Mouse (Mus musculus) thymus, postnatal 10 days (tissue): ENCODE data around the gene Mylip.

Experiments used
- DNase-seq, 2 experiments: peaks; one replicate each; pipeline ENCODE4 v3.0.0; 2021; ENCODE audit warnings: low spot score in 2 of 2

The Mylip gene

DNA sequence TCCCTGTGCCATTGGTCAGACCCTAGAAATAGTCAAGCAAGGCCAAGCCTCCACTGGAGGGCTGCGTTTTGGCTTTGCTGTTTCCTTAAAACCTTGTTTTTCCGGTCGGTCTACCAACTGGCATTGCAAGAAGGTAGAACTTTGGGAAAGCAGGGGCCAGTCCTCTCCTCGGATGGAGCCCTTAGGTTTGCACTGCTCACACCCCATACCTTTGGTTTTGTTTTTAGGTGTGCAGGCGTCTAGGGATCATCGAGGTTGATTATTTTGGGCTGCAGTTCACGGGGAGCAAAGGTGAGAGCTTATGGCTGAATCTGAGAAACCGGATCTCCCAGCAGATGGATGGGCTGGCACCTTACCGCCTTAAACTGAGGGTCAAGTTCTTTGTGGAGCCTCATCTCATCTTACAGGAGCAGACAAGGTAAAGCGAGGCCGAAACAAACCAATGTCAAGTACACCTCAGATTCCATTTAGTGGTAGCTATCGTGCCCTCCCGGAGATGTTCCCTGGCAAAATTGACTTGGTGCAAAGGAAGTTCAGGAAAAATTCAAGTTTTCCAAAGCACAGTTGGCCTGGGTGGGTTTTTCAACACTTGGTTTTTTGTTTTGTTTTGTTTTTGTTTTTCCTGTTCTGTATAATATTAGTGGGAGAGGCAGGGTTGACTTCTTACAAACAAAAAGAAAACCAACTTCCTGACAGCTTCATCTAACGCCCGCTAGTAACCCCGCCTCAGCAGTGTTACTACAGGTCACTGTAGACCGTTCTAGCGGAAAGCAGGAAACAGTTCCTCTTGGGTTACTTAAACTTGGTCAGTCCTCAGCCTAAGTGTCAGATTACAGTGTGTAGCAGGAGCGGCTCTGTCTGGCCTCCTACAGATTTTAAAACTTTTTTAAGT lies 1.7 kb downstream of the Mylip start:
- peak; percentile 51 to 63 for DNase-seq

DNA sequence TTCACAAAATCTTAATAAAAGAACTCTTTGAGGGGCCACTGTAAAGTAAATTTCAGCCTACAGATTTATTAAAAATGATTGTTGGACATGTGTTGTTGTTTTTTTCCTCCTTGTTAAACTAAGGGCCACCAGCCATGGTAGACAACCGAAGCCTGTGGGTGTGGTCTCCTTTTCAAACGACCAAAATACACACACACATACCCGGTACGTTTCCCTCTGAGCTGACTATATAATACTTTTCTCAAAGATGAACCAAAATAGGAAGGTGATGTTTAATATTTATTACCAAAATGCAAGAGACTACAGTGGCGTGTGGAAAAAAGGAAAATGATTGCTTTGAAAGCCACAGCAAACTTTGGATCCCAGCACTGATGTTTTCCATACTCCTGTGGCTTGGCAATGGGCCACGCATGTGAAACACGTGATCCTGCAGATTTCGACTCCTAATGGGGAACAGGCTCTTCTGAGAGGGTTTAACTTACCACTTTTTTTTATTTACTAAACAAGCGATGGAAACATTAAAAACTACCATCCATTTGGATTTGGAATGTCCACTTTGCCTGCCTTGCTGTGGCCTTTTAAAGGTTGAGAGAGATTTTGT lies 2.4 kb downstream of the Mylip start:
- no peak for DNase-seq

DNA sequence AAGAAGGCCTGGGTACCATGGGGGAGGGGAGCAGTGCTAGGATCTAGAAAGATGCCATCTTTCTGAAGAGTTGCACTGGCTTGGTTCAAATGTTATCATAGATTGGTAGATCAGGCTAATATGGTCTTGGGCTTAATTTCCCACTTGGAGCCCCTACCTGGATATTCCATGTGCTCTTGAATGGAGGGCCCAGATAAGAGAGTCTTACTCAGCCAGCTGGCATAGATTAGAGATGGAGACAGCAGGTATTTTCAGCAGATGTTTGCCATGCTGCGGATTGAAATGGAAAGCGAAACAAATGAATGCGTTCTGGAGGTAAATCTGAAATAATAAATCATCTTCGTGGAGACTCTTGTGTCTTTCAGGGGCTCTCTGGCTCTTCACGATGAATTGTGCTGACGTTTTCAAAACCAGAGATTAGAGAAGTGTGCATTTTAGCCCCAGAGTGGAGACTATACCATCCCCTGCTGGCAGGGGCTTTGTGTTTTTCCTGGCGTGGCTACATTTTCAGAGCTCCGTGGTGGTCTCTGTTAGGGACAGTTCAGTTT lies 4.8 kb downstream of the Mylip start:
- no peak for DNase-seq

DNA sequence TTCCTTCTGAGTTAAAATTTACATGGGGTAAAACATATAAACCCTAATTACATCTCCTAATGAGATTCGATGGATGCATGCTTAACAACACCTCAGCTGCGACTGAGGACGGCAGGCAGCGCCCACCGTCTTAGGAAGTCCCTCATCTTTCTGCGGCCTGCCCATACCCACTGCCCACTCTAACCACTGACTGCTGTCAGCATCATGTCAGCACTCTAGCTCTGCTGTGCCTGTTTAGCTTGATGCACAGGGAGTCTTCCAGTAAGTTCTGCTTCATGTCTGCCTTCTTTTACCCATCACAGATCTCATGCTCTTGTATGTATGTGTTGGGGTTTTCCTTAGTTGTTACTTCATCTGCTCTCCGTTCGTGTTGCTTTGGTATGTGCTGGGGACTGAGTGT lies 7.2 kb downstream of the Mylip start:
- DNase-seq, result no peak

DNA sequence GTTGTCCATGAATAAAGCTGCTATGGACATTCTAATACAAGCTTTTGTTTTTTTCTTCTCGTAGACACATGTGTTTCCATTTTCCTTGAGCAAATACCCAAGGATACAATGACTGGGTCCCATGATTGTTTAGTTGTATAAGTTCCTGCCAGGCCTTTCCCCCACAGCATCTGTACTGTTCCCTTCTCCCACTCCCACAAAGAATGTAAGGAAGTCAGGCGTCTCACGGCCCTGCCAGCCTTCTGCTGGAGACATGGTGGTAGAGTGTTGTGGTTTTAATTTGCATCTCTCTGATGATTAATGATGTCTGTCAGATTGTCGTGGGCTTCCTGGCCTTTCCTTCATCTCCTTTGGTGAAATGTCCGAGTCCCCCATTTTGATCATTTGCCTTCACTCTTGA lies 7.7 kb downstream of the Mylip start:
- no peak for DNase-seq

DNA sequence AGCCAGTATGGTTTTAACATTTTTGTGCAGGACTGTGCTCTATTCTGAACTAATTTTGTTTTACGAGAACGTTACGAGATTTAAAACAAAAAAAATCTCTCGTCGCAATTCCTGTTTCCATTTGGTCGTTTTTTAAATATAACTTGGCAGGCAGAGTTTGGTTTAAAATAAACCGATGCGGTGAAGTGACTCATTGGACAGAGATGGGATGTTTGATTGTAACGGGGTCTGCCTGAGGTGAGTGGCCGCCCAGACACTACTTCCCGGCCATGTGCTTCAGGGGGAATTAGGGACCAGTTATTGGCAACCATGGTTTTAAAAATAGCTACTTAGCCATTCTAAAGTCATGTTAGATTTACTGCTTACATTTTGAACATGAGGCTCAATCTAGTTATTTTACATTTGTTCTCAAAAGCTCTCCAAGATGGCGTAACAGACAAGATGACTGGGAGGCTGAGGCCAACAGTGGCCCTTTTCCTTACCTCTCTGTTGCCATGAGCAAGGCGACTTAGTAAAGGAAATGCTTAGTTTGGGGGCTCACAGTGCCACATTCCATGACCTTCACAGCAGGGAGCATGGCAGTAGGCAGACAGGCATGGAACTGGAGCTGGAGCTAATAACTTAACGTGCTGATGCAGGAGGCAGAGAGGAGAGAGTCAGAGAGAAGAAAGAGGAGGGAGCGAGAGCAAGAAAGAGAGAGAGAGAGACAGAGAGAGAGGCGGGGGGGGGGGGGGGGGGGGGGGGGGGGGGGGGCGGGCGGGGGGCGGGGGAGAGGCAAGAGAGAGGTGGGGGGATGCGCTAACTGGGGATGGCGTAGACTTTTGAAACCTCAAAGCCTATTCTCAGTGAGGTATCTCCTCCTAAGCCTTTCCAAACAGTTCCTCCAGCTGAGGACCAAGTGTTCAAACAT lies 8.6 kb downstream of the Mylip start:
- DNase-seq, result no peak

DNA sequence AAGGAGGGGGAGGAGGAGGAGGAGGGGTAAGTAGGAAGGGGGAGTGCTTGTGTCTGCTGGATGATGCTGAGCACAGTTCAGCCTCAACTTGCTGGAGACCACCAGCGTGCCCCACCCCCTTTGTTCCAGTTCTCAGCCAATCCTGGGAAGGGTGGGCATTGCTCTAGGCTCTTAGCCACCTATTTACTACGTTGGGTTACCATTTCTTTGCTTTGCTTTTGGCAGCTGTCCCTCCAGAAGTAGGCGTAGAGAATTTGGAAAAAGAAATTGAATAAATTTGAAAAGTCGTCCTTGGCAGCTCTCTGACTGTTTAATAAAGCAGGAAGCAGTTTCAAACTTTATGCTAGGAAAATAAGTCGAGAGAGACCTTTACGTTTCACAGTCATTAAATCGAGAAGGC lies 11.2 kb downstream of the Mylip start:
- DNase-seq, result no peak

DNA sequence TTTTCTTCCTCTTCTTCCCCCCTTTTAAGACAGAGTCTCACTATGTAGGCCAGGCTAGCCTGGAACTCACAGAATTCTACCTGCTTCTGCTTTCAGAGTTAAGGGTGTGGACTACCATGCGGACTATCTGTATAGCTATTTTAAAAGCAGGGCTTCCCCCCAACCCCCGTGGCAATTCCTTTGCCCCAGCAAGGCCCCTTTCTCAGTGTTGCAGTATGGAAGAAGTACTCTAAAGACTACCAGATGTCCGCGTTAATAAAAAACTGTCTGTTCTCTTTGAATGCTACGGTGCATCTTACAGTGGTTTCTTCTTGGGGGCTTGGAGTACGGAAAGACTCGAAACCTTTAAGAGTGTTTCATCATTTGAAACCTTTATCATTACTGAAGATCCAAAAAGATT lies 12.3 kb downstream of the Mylip start:
- no peak for DNase-seq

DNA sequence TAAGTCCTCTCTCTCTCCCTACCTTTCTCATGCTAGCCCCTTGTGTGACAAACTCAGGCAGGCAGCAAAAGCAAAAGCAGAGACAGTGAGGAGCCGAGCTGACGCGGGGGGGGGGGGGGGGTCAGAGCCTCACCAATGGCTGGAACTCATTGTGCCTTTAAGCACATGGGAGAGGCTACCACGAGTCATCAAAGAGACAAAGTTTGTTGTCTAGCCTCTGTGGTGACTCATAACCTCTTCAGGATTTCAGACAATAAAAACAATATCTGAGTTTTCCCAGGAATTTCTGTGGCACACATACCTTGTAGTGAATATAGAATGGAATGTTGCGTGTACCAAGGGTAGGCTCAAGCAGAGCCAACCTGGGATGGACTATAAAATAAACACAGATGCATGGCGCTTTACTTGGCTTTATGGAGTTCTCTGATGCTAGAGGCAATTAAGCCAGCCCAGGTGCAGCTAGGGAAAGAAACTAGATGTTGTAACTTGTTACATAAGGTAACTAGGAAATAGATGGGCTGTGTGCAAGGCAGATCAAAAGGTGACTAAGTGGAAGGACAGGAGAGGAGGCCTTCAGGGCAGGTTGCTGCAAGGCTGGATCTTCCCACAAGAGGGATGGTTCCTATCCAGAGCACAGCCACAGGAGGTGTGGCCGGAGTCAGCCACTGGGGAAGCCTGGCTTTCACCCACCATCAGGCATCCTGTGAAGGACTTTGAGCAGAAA lies 12.9 kb downstream of the Mylip start:
- DNase-seq, result no peak

DNA sequence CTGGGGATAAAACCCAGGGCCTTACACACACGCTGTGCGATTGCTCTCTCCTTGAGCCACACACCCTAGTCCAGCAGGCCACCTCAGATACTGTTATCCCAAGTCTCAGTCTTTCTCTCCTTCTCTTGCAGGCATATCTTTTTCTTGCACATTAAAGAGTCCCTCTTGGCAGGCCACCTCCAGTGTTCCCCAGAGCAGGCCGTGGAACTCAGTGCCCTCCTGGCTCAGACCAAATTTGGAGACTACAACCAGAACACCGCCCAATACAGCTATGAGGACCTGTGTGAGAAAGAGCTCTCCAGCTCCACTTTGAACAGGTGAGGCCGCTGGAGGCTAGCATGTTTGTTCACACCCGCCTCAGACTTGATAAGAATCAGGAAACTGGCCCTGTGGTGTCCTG lies 14.7 kb downstream of the Mylip start:
- DNase-seq, result no peak

DNA sequence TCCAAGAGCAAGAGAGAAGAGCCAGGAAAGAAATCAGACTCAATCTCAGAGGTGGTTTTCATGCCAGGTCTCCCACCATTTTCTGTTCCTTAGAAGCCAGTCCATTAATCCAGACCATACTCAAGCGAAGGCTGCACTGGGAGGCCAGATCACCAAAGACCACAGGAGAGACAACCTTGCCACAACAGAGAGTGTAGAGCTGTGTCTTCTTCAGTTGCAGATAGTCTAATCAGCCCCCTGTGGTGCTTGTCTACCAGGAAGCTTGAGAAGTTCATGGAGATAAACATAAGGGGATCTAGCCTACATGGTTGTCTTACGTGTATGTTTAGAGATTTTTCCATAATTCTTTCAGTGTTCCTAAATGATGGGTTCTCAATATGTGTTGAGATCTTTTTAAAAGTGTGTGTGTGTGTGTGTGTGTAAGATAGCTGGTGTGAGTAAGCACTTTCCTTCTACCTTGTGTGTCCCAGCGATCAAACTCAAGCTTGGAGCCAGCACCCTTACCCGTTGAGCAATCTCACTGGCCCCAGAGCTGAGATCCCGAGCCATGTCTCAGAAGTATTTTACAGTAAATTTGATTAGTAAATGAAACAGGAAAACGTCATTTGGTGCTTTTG lies 15.8 kb downstream of the Mylip start:
- DNase-seq, result no peak

DNA sequence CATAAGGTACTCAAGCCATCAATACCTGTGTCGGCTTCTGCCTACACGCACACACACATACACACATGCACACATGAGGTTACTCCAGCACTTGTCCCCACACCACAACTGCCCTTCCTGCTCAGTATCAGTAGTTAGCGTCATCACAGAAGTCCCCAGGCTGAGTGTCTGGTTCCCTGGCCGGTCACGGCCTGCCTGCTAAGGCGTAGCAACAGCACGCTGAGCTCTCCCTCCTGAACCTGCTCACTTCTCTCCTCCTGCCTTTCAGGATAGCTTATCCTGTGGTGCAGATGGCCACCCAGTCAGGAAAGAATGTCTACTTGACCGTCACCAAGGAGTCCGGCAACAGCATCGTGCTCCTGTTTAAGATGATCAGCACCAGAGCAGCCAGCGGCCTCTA lies 16.7 kb downstream of the Mylip start:
- DNase-seq, result no peak

DNA sequence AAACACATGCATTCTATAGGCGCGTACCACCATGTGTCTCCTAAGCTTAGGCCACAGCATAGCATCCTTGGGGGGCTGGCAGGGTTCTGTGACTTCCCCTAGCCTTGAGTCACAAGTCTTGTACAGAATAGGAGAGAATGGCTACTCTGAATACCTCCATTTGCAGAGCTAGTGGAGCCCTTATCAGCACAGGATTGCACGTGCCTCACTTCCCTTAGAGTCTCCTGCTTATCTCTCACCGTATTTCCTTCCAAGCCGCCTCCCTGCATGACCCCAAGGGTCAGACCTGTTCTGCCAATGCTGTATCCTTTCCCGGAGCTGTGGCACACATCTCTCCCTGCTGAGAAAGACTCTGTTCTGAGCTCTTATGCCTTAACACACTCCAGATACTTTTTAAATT lies 17.2 kb downstream of the Mylip start:
- DNase-seq, result no peak

DNA sequence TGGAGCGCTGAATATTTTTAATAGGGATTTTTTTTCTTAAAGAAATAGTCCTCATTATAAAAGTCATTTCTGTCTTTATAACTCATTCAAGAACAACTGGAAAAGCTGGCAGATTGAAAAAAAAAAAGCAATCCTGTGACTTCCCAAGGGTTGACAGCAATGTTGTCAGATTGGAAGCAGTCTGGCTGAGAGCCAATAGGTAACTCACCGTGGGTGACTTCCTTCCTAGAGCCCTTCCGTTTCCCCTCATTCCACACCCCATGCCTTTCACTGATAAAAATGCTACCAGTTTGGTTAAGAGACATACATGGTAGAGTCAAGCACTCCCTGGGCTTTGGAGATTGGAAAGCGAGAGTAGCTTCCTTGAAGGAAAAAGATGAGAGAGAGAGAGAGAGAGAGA lies 21.4 kb downstream of the Mylip start:
- no peak for DNase-seq

DNA sequence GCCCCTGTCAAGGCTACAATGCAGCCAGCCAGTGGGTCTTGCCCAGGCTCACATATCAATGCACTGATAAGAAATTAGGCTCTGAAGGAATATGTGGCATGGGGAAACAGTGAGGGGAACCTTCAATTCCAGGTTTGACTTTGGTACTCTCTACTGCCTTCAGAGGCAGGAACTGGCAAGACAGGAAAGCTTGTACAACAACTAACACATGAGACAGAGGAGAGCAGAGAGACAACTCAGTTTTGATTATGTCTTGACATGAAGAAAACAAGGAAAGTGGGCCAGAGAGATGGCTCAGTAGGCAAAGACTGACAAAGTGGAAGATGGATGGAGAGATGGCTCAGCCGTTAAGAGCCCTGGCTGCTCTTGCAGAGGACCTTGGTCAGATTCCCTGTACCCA lies 23.5 kb downstream of the Mylip start:
- no peak for DNase-seq

DNA sequence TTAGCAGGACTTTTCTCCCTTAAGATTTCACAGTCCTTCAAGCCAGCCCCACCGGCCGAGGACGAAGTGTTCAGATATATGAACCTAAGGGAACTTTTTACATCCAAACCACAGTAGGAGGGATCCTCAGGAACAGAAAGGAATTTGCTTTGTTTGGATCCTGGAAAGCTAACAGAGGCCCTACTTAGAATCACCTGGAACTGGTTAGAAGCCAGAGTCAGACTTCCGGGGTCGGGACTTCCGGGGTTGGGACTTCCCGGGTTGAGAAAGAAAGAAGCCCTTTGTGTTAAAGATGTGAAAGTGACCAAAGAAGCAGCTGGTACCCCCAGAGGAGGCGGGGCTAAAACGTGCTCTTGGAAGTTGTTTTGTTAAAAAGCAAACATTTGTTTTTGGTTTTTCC lies 24.5 kb downstream of the Mylip start:
- no peak for DNase-seq

DNA sequence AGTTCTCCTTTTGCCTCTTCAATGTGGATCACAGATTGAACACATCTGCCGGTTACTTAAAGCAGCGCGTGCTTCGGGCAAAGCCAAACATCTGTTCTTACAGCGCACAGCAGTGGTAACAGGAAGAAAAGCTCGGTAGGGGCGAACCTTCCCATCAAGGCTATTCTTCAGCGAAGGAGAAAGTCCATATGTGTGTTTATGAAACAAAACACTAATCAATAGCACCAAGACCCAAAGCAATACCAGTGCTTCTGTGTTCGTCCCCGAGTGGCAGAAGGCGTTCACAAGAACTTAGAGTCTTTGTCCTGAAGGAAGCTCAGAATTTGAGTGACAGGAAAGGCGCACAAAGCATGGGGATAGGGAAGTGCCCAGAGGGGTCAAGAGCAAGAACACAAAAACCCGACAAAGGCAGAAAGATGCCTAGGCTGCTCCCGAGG lies 27.1 kb downstream of the Mylip start:
- no peak for DNase-seq

DNA sequence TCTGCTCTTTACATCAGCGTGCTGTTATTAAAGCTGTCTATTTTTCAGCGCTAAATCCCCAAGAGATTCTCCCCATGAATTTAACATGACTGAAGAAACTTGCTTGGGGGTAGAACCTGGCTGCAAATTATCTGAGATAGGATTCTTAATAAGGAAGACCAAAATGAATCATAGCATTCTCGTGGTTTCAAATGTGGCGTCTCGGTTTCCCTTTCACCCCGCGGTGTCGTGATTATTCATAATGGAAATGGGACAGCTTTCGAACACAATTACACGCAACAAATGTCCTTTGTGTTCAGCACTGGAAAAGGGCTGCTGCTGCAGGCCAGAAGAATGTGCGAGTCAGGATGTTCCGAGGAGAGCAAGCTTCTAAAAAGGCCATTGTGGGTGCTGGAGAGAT lies 29.4 kb downstream of the Mylip start:
- no peak for DNase-seq

DNA sequence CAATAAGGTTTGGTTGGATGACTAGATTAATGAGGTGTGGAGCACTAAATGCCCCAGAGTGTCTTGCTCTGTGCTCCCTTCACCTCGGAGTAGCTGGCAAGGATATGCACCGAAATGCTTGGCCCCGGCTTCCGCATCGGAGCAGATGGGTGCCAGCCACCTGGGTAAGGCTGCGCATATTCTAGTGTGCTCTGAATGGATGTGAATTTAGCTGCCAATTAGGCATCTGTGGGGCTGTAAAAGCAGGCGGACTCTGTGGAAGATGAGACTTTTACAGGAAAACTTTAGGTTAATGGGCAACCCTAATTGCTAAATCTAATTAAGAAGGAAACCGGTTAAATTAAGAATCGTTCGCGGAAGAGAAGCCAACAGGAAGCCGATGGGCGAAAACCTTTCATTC lies 32.7 kb downstream of the Mylip start:
- no peak for DNase-seq

DNA sequence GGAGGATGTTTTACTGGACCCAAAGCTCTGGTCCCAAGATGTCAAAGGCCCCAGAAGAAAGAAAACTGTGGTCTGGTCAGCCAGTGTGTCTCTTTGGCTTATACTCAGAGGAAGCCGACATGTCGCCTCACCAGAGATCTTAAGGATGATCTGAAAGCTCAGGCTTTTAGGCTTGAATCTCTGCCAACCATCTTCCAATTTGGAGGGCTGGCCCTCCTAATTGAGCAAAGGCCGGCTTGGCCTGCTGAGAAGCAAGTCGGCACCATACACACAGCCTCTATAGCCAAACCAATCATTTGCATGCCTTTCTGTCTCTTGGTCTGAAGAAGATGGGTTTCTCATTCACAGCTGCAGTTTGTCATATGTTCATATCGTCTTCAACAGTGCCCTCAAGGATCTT lies 33.2 kb downstream of the Mylip start:
- DNase-seq, result no peak

DNA sequence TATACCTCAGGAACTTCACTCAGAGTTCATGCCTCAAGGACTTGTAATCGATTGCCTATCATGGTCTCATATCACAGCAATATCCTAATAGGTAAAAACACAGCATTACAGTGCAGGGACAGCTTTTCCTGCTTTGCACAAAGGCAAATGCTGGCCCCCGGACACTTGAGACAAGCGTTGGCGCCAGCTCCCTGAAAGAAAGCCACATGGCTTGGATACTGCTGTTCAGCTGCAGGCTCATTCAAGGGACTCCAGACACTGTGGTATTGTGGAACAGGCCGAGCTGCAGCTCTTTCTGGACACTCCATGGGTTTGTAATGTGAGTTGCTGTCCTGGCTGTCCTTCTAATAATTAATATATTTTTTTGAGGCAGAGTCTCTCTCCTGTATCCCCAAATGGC lies 34.4 kb downstream of the Mylip start:
- no peak for DNase-seq
